Mouse (Mus musculus) erythroblast, adult 5-6 weeks (primary cell): ENCODE measurements at regions not wholly inside any gene's neighbourhood (a gene's known extent, or its start where the extent isn't known, plus 50 kb on each side); places are given as distances from the start of the nearest gene placed in this dataset.

ENCODE experiments used
- ATAC-seq: replicated peaks from 2 replicates; pipeline ENCODE4 v1.8.0; 2016; ENCODE audit warnings: moderate number of reproducible peaks, mild to moderate bottlenecking, moderate TSS enrichment, inconsistent platforms; ENCODE audit not compliant: poor library complexity, low FRiP score, severe bottlenecking

DNA sequence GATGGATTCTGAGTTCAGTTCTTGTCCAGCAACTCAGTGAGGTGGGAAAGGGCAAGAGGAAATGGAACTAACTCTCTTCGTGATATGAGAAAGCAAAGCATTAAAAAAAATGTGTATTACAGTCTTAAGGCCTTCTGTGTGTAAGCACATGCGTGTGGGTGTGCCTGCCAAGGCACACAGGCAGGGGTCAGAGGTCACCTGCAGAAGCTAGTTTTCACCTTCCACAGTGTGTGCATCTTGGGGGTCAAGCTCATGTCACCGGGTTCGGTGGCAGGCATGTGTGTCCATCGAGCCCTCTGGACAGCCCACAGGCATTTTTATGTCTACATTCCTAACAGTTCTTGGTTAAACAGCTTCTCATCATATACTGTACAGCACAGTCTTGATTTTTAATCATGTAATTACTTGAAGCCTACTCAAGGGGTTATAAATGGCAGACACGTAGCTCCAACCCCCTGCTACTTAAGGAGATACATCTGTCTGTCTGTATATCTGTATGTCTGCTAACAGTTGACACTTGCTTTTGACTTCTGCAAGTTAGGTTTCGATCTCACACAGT, 98.7 kb upstream of the Arntl start:
- no peak for ATAC-seq

DNA sequence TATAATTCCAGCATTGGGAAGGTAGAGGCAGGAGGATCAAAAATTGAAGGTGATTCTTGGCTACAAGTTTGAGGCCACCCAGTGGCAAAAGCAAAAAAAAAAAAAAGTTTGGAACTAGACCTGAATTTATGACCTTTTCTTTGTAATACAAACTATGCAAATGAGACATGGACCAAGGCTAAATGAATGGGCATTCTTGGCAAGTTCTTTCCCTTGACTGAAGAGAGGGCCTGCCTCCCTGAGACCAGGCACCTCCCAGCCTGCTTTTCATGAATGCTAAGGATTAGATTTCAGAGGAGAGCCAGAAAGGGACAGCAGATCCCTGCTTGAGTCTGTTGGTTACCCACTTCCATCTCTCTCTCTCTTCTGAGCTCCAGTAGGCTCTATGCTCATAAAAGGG, 97.8 kb upstream of the Arntl start:
- no peak for ATAC-seq

DNA sequence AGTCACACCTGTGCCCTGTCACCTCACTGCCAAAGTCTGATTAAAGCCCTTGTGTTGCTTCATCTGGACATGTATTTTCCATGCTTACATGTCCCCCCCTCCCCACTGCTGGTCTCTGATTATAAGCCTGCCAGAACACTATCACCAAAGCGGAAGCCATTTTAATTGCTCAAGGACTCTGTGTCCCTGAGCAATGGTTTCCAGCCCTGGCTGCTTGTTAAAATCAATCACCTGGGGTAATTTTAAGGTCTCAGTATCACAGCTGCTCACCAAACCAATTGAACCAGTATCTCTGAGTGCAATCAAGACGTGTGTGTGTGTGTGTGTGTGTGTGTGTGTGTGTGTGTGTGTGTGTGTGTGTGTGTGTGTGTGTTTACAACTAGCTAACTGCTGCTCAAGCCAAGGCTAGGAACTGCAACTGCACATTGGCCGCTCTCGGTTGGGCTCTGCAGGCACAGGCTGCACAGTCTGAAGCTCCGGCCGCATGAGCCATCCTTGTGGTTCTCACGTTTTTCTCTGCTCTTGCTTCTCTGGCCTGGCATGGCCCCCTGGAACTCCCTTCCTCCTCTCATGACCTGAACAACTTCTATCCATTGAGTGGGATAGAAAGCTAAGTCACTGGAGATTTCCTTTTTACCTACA, 96.3 kb upstream of the Arntl start:
- ATAC-seq: no peak

DNA sequence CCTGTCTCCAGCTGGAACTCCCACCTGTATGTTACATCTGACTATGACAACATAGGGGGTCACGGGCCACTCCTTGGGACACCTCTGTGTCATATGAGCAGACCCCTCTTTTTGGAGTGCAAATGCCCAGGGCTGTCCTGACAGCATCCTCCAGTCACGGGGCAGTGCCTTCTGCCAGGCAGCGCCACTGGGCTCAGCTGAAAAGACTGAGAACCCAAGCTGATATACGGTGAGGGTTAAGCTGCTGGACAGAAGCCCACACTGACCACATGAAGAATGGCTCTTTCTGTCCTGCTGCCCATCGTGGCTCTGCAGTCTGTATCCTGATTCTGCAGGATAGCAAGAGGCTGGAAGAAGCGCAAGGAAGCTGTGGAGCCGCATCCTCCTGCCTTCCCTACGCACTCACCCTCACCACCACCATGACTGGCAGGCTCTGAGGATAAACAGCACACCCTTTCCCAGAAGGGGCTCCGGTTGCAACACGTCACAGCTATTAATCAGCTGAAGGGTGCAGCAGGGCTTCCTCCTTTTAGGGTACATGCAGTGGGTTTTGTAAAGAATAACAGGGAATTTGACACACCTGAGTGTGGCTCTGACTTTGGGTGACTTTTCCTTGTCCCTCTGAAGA, 93.9 kb upstream of the Arntl start:
- no peak for ATAC-seq

DNA sequence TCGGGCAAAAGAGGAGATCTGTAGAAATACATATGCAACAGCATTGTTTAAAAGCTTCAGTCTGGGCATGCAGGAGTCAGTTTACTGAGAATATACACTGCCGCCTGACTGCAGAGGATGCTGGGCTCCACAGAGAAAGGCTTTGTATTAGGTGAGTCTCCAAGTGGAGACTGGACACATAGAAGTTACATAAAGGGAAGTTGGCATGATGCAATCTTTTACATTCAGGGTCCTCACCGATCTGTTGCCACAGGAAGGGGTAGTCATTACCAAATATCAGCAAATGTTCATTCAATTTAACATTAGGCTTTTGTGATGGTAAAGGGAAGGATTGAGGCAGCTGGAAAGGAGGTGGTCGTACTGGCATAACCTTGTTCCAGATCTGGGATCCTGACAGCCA, 89.7 kb upstream of the Arntl start:
- no peak for ATAC-seq

DNA sequence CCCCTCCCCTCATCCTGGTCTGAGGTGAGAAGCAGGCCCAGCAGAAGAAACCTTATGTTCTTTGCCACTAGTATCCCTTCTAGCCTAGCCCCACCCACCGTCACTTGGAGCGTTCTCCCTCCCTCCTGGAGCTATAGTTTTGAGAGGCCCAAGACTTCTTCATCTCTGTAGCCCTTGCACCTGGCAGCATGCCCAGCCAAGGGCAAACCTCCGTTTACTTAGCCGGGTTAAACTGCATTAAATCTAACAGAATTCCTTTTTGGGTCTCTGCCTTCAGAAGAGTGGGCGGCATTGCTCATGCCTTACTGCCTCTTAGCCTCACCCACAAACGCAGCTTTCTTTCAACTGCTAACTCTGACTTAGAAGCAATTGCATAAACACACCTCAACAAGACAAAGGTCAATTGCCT, 85.3 kb upstream of the Arntl start:
- ATAC-seq: no peak

DNA sequence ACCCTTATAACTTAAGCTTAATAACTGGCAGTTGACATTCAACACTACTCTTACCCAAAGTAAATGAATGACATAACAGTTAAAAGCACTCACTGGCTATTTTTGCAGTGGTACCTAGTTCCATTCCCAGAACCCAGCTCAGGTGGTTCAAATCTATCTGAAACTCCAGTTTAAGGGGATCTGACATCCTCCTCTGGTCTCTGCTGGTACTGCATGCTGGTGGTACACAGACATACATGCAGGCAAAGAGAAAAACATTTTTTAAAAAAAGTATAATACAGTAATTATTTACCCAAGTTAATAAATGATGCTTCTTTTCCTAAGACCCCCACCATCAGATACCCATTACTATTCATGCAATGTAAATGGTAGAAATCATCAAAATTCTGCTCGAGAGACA, 81.3 kb upstream of the Arntl start:
- ATAC-seq: no peak

DNA sequence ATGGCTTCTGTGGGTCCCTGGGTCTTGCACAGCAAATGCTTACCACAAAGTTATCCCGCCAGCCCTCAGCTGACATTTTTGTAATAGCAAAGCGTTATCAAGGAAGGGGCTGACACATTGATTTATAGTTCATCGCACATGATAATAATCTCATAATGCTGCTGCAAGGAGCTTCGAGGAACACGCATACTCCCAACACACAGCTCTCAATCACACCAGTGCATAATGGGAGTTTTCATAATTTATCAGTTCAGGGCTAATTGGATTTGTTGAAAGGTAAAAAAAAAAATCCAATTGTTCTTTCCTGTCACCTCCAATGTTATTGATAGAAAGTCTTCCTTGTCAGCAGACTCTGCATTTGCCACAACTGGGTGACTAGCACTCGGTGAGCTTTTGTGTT, 76.7 kb upstream of the Arntl start:
- ATAC-seq: no peak

DNA sequence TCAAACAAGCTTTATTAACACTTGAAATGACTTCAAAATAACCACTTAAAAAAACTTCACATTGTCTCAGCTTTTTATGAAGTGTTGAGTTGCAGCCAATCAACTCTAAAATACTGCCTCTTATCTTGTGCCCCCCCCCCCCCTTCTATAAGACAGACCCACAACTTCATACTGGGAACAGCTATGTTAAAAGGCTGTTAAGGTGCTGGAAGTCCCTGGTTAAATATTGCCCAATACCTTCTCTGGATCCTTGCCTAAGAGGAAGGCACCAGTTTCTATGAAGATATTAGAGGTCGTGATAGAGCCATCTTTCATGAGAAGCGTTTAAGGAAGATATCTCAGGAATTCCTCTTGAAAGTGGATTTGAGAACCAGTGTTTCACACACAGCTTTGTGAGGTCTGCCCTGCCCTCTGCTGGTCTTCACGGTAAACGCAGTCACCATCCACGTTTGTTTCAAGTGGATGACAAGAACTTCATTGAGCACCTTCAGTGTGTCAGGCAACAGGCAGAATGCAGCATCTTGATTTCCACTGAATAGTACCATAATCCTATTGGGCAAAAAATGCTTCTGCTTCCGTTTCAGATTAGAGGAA, 75.2 kb upstream of the Arntl start:
- ATAC-seq: no peak

DNA sequence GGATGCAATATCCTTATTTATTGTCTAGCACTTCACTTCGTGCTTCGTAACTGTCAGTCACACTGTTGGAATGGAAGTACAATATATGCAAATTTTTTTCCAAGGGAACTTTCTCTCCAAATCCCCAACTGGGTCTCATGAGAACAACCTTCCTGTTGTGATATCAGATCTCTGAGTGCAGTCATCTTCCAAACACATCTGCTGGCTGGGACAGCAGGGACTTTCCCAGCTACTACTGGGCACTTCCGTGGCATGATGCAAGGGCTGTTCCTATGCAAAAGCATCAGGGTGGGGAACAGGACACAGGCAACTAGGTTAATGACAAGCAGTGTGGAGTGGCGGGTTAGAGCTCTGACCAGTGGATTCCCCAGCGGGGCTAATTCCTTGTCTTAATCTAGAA, 73.4 kb upstream of the Arntl start:
- ATAC-seq: no peak

DNA sequence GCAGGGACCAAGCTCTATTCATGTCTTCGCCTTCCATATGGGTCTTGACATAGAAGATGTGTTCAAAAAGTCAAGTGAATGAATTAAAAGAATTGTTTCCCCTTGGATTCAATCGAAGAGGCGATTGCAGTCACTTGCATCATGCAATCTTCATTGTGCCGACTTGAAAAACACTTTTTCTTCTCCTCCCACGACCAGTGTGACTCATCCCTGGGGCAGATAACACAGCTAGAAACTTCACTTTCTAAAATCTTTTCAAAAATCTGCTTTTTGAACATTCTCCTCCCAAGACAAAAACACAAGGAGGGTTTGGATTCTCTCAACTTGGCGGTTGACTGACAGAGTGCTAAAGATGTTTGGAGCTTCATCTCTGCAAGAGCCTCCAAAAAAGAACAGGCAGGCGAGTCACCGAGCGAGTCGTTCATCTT, 67.2 kb upstream of the Arntl start:
- no peak for ATAC-seq

DNA sequence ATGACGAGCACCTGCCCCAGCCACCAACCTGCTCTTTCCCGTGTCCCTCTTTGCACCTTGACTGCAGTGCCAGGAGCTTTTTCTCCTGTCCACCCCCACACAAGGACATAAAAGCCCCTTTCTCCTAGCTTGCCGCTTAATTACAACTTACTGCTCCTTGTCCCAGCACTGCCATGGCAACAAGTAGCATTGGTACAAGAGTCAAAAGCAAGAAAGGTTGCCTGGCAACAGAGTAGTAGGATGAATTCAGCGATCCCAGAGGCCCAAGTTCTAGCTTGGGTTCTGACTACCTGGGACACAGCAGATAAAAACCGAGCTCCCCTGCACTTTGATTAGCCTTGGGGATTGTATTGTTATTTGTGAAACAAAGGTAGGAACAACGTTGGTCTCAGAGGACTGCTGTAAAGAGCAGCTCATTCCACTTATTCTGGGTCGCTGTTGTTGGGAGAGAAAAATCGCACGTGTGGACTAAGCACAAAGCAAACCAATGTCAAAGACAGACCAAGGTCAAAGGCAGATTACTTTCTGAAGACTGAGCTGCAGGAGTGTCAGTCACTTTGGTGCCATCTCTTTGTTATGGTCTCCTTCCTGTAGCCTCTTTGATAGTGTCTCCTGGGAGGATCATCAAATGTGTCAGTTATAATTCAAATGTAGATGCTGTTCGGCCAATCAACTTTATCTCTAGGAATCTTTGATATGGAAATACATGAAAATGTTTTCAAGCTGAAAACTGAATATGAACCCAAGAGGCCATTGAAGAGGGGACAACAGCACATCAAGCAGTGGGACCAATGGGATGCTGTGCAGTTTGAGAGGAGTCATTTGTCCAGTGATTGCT, 65.2 kb upstream of the Arntl start:
- no peak for ATAC-seq

DNA sequence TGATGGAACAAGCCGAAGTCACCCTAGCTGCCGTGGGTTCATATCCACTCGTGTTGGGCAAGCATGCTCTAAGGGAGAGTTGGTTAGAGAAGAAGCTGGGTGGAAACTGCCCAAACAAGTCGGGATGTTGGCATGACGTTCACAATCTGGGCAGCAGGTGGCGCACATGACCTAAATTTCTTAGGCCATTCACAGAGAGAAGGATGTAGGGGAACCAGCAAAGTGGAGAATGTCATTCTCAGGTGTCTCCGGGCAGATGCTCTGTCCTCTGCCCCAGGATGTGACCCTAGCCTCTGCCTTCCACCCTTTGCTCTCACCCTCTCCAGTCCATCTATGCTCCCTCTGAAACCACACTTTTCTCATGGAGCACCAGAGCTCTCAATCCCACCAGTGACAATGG, 63.7 kb upstream of the Arntl start:
- ATAC-seq: peak; percentile 55; the same call in 1 of the 2 replicates

DNA sequence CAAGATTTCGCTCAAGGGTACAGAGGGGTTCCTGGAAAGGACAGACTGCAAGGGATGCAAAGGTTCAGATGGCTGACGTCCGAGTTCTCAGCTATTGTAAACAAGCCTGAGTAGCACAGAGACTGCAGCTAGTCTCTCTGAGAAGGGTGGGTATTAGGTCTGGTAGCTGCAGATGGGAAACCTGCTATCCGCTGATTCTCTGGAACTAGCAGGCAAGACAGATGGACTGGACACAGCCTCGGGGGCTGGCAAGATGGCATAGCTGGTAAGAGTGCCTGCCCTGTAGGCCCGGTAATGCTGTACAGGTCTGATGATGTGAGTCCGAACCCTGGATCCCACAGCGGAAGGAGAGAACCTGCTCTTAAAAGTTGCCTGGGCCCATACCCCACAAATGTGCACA, 62.2 kb upstream of the Arntl start:
- ATAC-seq: no peak

DNA sequence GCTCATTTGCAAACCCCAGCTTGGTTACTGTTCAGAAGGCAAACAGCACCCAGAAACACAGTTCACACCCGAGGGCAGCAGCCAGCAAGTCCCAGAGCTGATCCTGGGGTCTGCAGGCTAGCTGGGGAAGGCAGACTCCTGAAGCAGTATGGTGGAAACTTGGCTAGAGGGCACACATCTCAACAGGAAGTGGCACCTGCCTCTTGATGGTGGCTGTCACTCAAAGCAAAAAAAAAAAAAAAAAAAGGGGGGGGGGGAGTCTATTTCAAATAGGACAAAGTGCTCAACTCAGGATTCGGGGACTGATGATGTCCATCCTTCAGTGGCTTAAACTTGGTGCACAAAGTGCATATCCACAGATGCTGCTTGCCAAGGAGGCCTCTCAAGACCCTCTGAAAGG, 61.2 kb upstream of the Arntl start:
- no peak for ATAC-seq

DNA sequence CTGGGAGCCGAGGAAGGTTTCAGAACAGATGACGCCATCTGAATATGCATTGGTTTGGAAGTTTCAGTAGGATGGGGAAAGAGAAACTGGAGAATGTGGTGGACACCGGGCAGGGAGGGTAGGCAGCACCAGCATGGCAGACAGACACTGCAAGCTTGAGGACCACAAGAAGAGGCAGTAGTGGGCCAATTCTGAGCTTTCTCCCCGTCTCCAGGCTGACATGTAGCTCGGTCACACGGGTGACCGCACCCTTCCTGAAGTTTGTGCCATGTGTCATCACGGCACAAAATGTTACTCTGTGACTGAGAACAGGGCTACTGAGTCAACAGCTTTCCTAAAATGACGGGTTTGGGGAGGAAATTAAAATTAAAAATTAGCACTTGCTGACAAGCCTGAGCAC, 60.7 kb upstream of the Arntl start:
- no peak for ATAC-seq

DNA sequence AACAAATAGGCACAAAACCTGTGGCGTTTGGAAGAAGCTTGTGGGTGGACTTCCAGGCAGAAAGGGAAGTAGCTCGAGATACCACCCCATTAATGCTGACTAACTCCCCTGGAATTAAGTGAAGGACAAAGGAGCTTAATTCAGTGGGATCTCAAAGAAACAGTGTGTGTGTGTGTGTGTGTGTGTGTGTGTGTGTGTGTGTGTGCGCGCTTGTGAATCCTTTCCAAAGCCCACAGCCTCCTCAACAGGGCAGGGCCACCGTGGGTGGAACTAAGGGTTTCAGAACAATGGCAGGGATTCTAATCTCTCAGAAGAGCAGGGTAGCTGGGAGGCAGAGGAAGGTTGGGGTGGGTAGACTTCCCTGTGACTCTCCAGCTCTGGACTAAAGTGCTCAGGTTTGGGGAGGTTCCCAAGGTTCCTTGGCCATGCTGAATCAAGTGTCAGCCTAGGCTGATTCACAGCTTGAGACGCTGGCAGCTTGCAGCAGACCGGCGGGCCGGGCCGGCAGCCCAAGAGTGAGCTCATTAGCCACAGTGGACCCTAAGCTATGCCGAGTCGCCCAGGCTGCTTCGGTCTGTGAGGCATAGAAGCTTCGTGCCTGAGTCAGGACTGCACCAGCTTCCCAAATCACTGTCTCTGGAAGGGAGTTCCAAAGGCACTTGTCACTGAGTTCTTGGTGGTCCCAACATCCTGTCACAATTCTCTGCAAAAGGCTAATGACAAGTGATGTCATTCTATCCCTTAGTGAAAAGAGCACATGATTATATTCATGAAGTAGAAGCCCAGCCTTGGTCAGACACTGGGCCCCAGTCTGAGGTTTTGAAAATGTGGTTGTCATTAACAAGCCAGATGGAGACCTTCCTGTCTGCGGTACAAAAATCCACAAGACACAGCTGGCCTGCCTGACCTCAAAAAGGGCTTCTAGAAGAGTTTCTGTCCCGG, 59.6 kb upstream of the Arntl start:
- ATAC-seq: no peak

DNA sequence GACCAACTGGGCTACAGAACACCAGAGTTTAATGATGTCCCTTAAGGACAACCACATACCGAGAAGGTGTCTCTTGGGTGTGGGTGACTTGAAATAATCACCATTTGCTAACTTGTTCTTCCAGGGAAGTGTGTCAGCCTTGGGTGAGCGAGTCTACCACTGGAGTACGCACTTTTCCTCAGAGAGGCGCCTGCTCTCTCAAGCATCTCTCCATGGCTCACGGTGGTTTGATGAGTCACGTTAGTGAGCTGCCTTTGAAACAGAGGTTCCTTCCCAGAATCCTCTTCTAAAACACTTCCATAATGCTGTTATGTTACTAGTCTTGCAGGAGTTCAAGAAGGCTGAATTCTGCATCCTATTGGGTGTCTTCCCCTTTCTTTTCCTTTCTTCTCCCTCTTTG, 58.6 kb upstream of the Arntl start:
- ATAC-seq: no peak

DNA sequence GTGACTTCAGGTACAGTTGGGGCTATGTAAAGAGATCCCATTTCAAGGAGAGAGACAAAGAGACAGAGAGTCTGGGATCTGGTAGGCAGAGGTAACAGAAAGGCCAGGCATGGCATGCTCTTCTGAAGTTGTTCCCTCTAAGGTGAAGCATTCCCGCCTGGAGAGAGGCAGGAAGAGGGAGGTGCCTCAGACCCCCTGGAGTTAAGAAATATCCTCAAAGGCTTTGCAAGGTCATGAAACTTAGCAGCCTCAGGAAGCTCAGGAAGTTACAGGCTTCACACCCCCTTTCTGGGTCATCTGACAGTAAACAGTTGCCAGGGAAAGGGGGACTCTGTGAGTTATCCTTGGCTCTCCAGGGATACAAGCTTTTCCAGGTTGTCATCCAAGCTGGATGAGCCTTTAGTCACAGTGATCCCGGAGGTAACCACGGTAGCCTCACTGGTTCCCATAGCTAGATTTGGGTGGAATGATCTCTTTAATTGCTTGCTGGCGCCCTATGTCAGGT, 57.2 kb upstream of the Arntl start:
- no peak for ATAC-seq
